Mouse (Mus musculus): Measurements from ENCODE around the gene Zfp969. TPM values are rescaled to one million over a fixed set of nuclear protein-coding genes. Genes with fewer than 3 reads are reported as not detected.
"Not testable (repeated sequence)": the region's sequence is repeated elsewhere in the genome, so short reads cannot be mapped to it uniquely, and the experiment has no call there.

The Zfp969 gene
- total RNA-seq (2021) = not detected

DNA sequence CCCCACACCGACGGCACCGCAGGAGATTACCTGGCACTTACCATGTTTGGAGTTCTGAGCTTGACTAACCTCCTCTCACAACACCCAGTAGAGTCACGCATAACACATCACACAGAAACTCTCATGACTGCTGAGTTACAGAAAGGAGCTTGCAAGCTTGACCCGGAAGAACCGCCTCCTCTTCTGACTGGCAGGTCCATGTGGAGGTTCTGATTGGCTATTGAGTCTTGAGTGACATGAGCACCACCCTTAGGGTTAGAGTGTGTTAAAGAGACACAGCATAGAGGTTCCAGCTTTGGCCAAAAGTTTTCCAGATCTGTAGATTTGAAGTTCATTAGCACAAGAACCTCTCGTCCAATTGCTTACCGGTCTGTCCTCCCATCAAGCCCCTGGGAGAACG is at the start of gene Zfp969:
Gene Zfp969 (minus strand): TSS at position 101 of the 400 bp plus-strand sequence.
- DNase-seq; intact Hi-C loops (cut with DNase I): not testable (repeated sequence)

DNA sequence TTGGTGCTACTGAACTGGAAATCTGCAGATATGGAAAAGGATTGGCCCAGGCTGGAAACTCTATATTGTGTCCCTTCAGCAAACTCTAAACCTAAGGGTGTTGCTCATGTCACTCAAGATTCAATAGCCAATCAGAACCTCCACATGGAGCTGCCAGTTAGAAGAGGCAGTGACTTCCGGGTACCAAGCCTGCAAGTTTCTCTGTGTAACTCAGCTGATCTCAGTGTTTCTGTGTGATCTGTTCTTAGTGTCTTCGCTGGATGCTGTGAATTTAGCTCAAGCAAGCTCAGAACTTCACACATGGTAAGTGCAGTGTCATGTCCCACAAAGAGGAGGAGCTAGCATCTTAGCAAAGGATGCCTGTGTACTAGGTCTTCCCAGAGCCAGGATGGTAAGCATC is 37.8 kb upstream of the Zfp969 start, which contains the start of gene Gm2007:
Gene Gm2007 (plus strand): TSS at position 301 of the 400 bp plus-strand sequence.
- DNase-seq; intact Hi-C loops (cut with DNase I): not testable (repeated sequence)

DNA sequence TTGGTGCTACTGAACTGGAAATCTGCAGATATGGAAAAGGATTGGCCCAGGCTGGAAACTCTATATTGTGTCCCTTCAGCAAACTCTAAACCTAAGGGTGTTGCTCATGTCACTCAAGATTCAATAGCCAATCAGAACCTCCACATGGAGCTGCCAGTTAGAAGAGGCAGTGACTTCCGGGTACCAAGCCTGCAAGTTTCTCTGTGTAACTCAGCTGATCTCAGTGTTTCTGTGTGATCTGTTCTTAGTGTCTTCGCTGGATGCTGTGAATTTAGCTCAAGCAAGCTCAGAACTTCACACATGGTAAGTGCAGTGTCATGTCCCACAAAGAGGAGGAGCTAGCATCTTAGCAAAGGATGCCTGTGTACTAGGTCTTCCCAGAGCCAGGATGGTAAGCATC is 59.8 kb downstream of the Zfp969 start, which contains the start of gene Gm11007:
Gene Gm11007 (plus strand): TSS at position 301 of the 400 bp plus-strand sequence.
- DNase-seq; intact Hi-C loops (cut with DNase I): not testable (repeated sequence)

Other genes starting within 250 kb of the Zfp969 start
- gene Zfp965, start 233.7 kb downstream of the Zfp969 start, total RNA-seq (2021) = 1 to 10 TPM; 3.1 to 5.6 TPM
- gene Gm11007, start 59.7 kb downstream of the Zfp969 start, total RNA-seq (2021) = not detected
- not detected for gene Gm2007, start 37.9 kb upstream of the Zfp969 start, total RNA-seq (2021)
- gene Gm14288, start 97.4 kb upstream of the Zfp969 start, total RNA-seq (2021) = 1 to 10 TPM; 2.6 to 3.0 TPM
- gene Gm6710, start 165.6 kb upstream of the Zfp969 start, total RNA-seq (2021) = 10 to 100 TPM; 61.1 to 64.7 TPM
- 1 to 10 TPM; 4.9 to 5.9 TPM for gene Zfp966, start 227.5 kb upstream of the Zfp969 start, total RNA-seq (2021)